Mouse (Mus musculus) kidney, embryonic 16.5 days (tissue): Measurements from ENCODE around the gene Pimreg. TPM values are rescaled to one million over a fixed set of nuclear protein-coding genes. Genes with fewer than 3 reads are reported as not detected.

ENCODE experiments used
- ATAC-seq: fragments of 200-750 bp; cut with Nextera tagmentation; 2 replicates; pipeline ENCODE4 v1.8.0; 2017; ENCODE audit warnings: moderate TSS enrichment; ENCODE audit not compliant: low FRiP score, low TSS enrichment
- H3K27ac ChIP-seq: fragments of 300-500 bp; sonication (generic); 2 replicates; pipeline ENCODE4 v1.5.1; 2014; ENCODE audit warnings: low read length
- H3K27me3 ChIP-seq: fragments of 300-500 bp; sonication (generic); 2 replicates; pipeline ENCODE4 v1.6.1; 2014; ENCODE audit warnings: low read length, control low read depth, mixed read lengths; ENCODE audit not compliant: insufficient read depth
- H3K36me3 ChIP-seq: fragments of 300-500 bp; sonication (generic); 2 replicates; pipeline ENCODE4 v1.6.1; 2014; ENCODE audit warnings: low read length, control low read depth, mixed read lengths; ENCODE audit not compliant: insufficient read depth
- H3K4me1 ChIP-seq: fragments of 300-500 bp; sonication (generic); 2 replicates; pipeline ENCODE4 v1.6.1; 2014; ENCODE audit warnings: low read length, control low read depth, mixed read lengths; ENCODE audit not compliant: insufficient read depth
- H3K4me2 ChIP-seq: fragments of 300-500 bp; sonication (generic); replicated peaks from 2 replicates; pipeline ENCODE4 v1.6.1; 2014; ENCODE audit warnings: low read depth, low read length
- H3K4me3 ChIP-seq: fragments of 300-500 bp; sonication (generic); 2 replicates; pipeline ENCODE4 v1.5.1; 2014; ENCODE audit warnings: mild to moderate bottlenecking, low read length
- H3K9ac ChIP-seq: fragments of 300-500 bp; sonication (generic); replicated peaks from 2 replicates; pipeline ENCODE4 v1.6.1; 2014; ENCODE audit warnings: low read length
- H3K9me3 ChIP-seq: fragments of 300-500 bp; sonication (generic); 2 replicates; pipeline ENCODE4 v1.6.1; 2016; ENCODE audit warnings: low read length, control low read depth
- WGBS: fragments of 180-500 bp; shearing (Covaris S2); extraction: QIAGEN DNeasy Blood & Tissue Kit; methylation state at CpG from one replicate; pipeline ENCODE4 v1.1.7; 2014; 5-methylcytosine and 5-hydroxymethylcytosine counted together
- polyA plus RNA-seq: library from polyadenylated mRNA; unstranded; fragments of >200 nt; fragmentation: Nextera tagmentation; extraction: Ambion mirVana; gene quantifications from 2 replicates; pipeline ENCODE4 v1.2.1, GENCODE M21; 2015

The Pimreg gene
- polyA plus RNA-seq = 131 and 137 TPM in 2 replicates

GRCm38 (mm10) chr11:72041768-72042607, at the start of gene Pimreg:
Pimreg (plus strand) TSS chr11:72042032.
- peak within 1 kb of the TSS; percentile 69 for H3K9ac ChIP-seq
- H3K4me3 ChIP-seq = peak within 1 kb of the TSS; percentile 66
- H3K27ac ChIP-seq = peak within 1 kb of the TSS; percentile 78
- H3K4me1 ChIP-seq = peaks cover 36% of the 10 kb centered on the region
- peak; percentile 89 for ATAC-seq
- H3K27me3 ChIP-seq = peaks cover 5% of the 10 kb centered on the region; the same call in 1 of the 2 replicates
- WGBS = under 1% methylated on average over 52 of the region's 52 CpGs
- H3K4me2 ChIP-seq = peak within 1 kb of the TSS; percentile 83
- H3K36me3 ChIP-seq = peaks cover 20% of the 10 kb centered on the region
- H3K9me3 ChIP-seq = no peaks in the 10 kb centered on the region

DNA sequence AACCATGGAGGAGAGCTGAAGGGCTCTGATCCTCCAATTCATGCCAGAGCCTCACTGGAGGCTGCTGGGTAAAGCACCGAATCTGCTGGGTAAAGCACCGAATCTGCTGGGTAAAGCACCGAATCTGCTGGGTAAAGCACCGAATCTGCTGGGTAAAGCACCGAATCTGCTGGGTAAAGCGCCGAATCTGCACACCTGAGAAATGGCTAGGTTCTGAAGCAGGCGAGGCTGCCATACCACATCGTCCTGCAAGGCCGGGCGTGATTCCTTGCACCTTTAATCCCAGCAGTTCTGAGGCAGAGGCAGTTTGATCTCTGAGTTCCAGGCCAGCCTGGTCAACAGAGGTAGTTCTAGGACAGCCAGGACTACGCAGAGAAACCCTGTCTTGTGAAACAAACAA, 49.4 kb upstream of the Pimreg start:
- Histone ChIP-seq H3K4me2 (no peak overlapping the region), H3K27ac (no peak overlapping the region), H3K9ac (no peak overlapping the region), H3K36me3 (no peaks in the 10 kb centered on the region), H3K9me3 (no peaks in the 10 kb centered on the region), H3K4me1 (peaks cover 6% of the 10 kb centered on the region; the same call in 1 of the 2 replicates), H3K27me3 (peaks cover 14% of the 10 kb centered on the region), H3K4me3 (no peak overlapping the region)
- no peak for ATAC-seq
- WGBS = 82% methylated on average over 12 of the region's 12 CpGs

GRCm38 (mm10) chr11:71995968-71996511, 45.8 kb upstream of the Pimreg start:
- peak; percentile 91 for ATAC-seq
- 39% methylated on average over 9 of the region's 9 CpGs for WGBS
- no peak overlapping the region; the same call in 1 of the 2 replicates for H3K4me3 ChIP-seq

GRCm38 (mm10) chr11:71996805-71997204, 45.0 kb upstream of the Pimreg start:
- Histone ChIP-seq H3K4me2 (0 out of 2 replicates have a peak overlapping the region, but pooled peaks have one; percentile 8), H3K27ac (no peak overlapping the region), H3K4me1 (0 out of 2 replicates have a peak, but pooled peaks cover 4% of the 10 kb centered on the region), H3K9me3 (no peaks in the 10 kb centered on the region), H3K4me3 (no peak overlapping the region), H3K36me3 (no peaks in the 10 kb centered on the region), H3K9ac (0 out of 2 replicates have a peak overlapping the region, but pooled peaks have one; percentile 3), H3K27me3 (peaks cover 9% of the 10 kb centered on the region; the same call in 1 of the 2 replicates)
- 44% methylated on average over 11 of the region's 11 CpGs for WGBS
- no peak for ATAC-seq

More at GRCm38 (mm10) chr11:71995968-71996511, 45.8 kb upstream of the Pimreg start:
- peak overlapping the region; percentile 9; the same call in 1 of the 2 replicates for H3K9ac ChIP-seq
- H3K27me3 ChIP-seq = peaks cover 9% of the 10 kb centered on the region; the same call in 1 of the 2 replicates
- no peaks in the 10 kb centered on the region for H3K36me3 ChIP-seq
- H3K4me1 ChIP-seq = 0 out of 2 replicates have a peak, but pooled peaks cover 4% of the 10 kb centered on the region
- peak overlapping the region; percentile 35 for H3K4me2 ChIP-seq
- H3K27ac ChIP-seq = peak overlapping the region; percentile 67
- H3K9me3 ChIP-seq = no peaks in the 10 kb centered on the region

DNA sequence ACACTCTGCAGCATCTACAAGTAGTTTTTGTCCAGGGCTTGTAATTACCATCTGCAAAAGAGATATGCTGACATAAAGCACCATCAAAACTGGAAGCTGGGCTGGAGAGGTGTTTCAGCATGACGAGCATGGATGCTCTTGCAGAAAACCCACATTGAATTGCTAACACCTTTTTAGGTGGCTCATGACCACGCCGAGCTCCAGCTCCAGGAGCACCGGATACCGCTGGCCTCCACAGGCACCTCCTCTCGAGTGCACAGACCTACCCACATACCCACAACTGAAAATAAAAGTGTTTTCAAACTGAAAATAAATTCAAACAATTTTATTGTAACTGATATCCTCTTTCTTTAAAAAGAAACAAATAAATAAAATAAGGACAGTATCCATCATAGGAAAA, 41.6 kb upstream of the Pimreg start:
- Histone ChIP-seq H3K4me3 (no peak overlapping the region), H3K9me3 (no peaks in the 10 kb centered on the region), H3K27ac (no peak overlapping the region), H3K4me1 (0 out of 2 replicates have a peak, but pooled peaks cover 4% of the 10 kb centered on the region), H3K27me3 (0 out of 2 replicates have a peak, but pooled peaks cover 5% of the 10 kb centered on the region), H3K36me3 (no peaks in the 10 kb centered on the region), H3K4me2 (no peak overlapping the region), H3K9ac (no peak overlapping the region)
- ATAC-seq = no peak
- 84% methylated on average over 6 of the region's 6 CpGs for WGBS

- no peak overlapping the region for H3K9ac ChIP-seq
- ATAC-seq = no peak
- H3K27me3 ChIP-seq = 0 out of 2 replicates have a peak, but pooled peaks cover 5% of the 10 kb centered on the region
- no peaks in the 10 kb centered on the region for H3K36me3 ChIP-seq
- 50% methylated on average over 13 of the region's 13 CpGs for WGBS
- no peak overlapping the region for H3K27ac ChIP-seq
- no peak overlapping the region for H3K4me2 ChIP-seq
- no peaks in the 10 kb centered on the region for H3K9me3 ChIP-seq
- no peaks in the 10 kb centered on the region for H3K4me1 ChIP-seq
- no peak overlapping the region for H3K4me3 ChIP-seq
Measured at GRCm38 (mm10) chr11:72002138-72002853, 39.5 kb upstream of the Pimreg start.

DNA sequence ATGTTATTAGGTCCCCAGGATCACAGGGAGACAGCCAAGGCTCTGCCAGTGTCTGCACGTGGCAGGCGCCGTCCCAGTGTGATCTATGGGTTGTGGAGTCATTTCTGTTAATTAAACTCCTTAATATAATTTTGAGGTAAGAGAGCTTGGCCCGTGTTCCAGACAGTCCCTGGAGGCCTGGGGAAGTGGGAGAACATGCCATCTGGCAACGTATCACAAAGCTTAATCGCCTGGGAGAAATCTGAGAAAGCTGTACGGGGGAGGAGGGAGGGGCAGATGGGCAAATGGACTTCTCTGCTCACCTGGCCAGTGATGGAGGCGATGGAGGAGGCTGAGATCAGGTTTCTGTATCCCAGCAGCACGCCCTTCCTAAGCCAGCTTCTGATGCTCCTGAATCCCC, 38.7 kb upstream of the Pimreg start:
- WGBS = 24% methylated on average over 9 of the region's 9 CpGs

DNA sequence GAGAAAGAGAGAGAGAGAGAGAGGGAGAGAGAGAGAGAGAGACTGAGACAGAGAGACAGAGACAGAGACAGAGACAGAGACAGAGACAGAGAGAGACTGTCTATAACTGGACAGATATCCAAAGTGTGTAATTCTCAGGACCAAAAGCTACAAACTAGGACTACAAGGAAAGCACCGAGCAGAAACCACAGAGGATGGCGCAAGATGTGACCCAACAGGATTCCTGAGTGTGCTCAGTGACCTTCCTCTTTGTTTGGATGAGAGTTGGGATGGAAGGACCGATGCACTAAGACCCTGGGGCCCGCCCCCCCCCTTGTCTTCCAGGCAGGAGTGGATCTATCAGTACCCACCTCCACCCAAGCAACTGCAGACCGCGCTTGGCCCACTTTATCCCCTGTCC, 36.3 kb upstream of the Pimreg start:
- ATAC-seq = no peak
- no peaks in the 10 kb centered on the region for H3K4me1 ChIP-seq
- H3K36me3 ChIP-seq = no peaks in the 10 kb centered on the region
- H3K9me3 ChIP-seq = no peaks in the 10 kb centered on the region
- no peak overlapping the region for H3K27ac ChIP-seq
- H3K4me2 ChIP-seq = no peak overlapping the region
- peaks cover 6% of the 10 kb centered on the region; the same call in 1 of the 2 replicates for H3K27me3 ChIP-seq
- no peak overlapping the region for H3K4me3 ChIP-seq
- WGBS = 92% methylated on average over 6 of the region's 6 CpGs
- no peak overlapping the region for H3K9ac ChIP-seq

More for the DNA sequence above, 38.7 kb upstream of the Pimreg start:
- H3K27me3 ChIP-seq = 0 out of 2 replicates have a peak, but pooled peaks cover 5% of the 10 kb centered on the region
- no peaks in the 10 kb centered on the region for H3K36me3 ChIP-seq
- H3K27ac ChIP-seq = no peak overlapping the region
- ATAC-seq = 0 out of 2 replicates have a peak, but pooled peaks have one; percentile 46
- no peak overlapping the region for H3K9ac ChIP-seq
- H3K4me3 ChIP-seq = no peak overlapping the region
- no peaks in the 10 kb centered on the region for H3K4me1 ChIP-seq
- H3K9me3 ChIP-seq = no peaks in the 10 kb centered on the region
- H3K4me2 ChIP-seq = no peak overlapping the region

GRCm38 (mm10) chr11:72010367-72010766, 31.5 kb upstream of the Pimreg start:
- 43% methylated on average over 5 of the region's 5 CpGs for WGBS
- no peak for ATAC-seq

More at GRCm38 (mm10) chr11:72010367-72010766, 31.5 kb upstream of the Pimreg start:
- Histone ChIP-seq H3K9me3 (no peaks in the 10 kb centered on the region), H3K27me3 (peaks cover 5% of the 10 kb centered on the region; the same call in 1 of the 2 replicates), H3K4me1 (no peaks in the 10 kb centered on the region), H3K4me2 (no peak overlapping the region), H3K36me3 (no peaks in the 10 kb centered on the region), H3K4me3 (no peak overlapping the region), H3K27ac (no peak overlapping the region), H3K9ac (no peak overlapping the region)
